Mouse (Mus musculus): Measurements from ENCODE around the gene Gm26566. TPM values are rescaled to one million over a fixed set of nuclear protein-coding genes. Genes with fewer than 3 reads are reported as not detected.

Gene Gm26566
- polyA plus RNA-seq, 1 experiment = 0.21 TPM

Other genes with a start within 250 kb of the Gm26566 start
- not detected in 2 replicates for gene Ifnb1, start 199.0 kb upstream of the Gm26566 start, polyA plus RNA-seq (2012; rRNA removed)
- gene Ifna15, start 163.6 kb upstream of the Gm26566 start, polyA plus RNA-seq (2012; rRNA removed) = not detected in 2 replicates
- gene Ifna14, start 150.0 kb upstream of the Gm26566 start, polyA plus RNA-seq (2012; rRNA removed) = not detected in 2 replicates
- not detected in 2 replicates for gene Ifna9, start 129.4 kb upstream of the Gm26566 start, polyA plus RNA-seq (2012; rRNA removed)
- not detected in 2 replicates for gene Ifna12, start 118.4 kb upstream of the Gm26566 start, polyA plus RNA-seq (2012; rRNA removed)
- not detected in 2 replicates for gene C87499, start 87.4 kb upstream of the Gm26566 start, polyA plus RNA-seq (2012; rRNA removed)
- not detected in 2 replicates for gene Ifna13, start 77.3 kb upstream of the Gm26566 start, polyA plus RNA-seq (2012; rRNA removed)
- gene Ifna16, start 44.9 kb upstream of the Gm26566 start, polyA plus RNA-seq (2012; rRNA removed) = not detected in 2 replicates
- not detected in 2 replicates for gene Ifna2, start 37.9 kb upstream of the Gm26566 start, polyA plus RNA-seq (2012; rRNA removed)
- not detected in 2 replicates for gene Ifnab, start 30.4 kb upstream of the Gm26566 start, polyA plus RNA-seq (2012; rRNA removed)
- 7.2 and 12.3 TPM in 2 replicates for gene Klhl9, start 660 bp downstream of the Gm26566 start, polyA plus RNA-seq (2012; rRNA removed)
- gene Gm13271, start 33.1 kb downstream of the Gm26566 start, polyA plus RNA-seq (2012; rRNA removed) = not detected in 2 replicates
- not detected in 2 replicates for gene Gm13283, start 38.3 kb downstream of the Gm26566 start, polyA plus RNA-seq (2012; rRNA removed)
- gene Gm13290, start 52.0 kb downstream of the Gm26566 start, polyA plus RNA-seq (2012; rRNA removed) = not detected in 2 replicates
- gene Gm13289, start 55.1 kb downstream of the Gm26566 start, polyA plus RNA-seq (2012; rRNA removed) = not detected in 2 replicates
- gene Gm13272, start 58.0 kb downstream of the Gm26566 start, polyA plus RNA-seq (2012; rRNA removed) = not detected in 2 replicates
- gene Ifnz, start 60.3 kb downstream of the Gm26566 start, polyA plus RNA-seq (2012; rRNA removed) = not detected in 2 replicates
- gene Gm13276, start 63.9 kb downstream of the Gm26566 start, polyA plus RNA-seq (2012; rRNA removed) = not detected in 2 replicates
- not detected in 2 replicates for gene Gm13277, start 66.8 kb downstream of the Gm26566 start, polyA plus RNA-seq (2012; rRNA removed)
- not detected in 2 replicates for gene Gm13278, start 69.7 kb downstream of the Gm26566 start, polyA plus RNA-seq (2012; rRNA removed)
- gene Gm13275, start 72.7 kb downstream of the Gm26566 start, polyA plus RNA-seq (2012; rRNA removed) = not detected in 2 replicates
- gene Gm13279, start 75.6 kb downstream of the Gm26566 start, polyA plus RNA-seq (2012; rRNA removed) = not detected in 2 replicates
- not detected in 2 replicates for gene Gm13285, start 77.9 kb downstream of the Gm26566 start, polyA plus RNA-seq (2012; rRNA removed)
- not detected in 2 replicates for gene Gm13287, start 81.4 kb downstream of the Gm26566 start, polyA plus RNA-seq (2012; rRNA removed)
- gene Gm13288, start 83.7 kb downstream of the Gm26566 start, polyA plus RNA-seq (2012; rRNA removed) = not detected in 2 replicates
- not detected in 2 replicates for gene Ifna7, start 94.4 kb downstream of the Gm26566 start, polyA plus RNA-seq (2012; rRNA removed)
- gene Ifna11, start 98.2 kb downstream of the Gm26566 start, polyA plus RNA-seq (2012; rRNA removed) = not detected in 2 replicates
- not detected in 2 replicates for gene Ifna6, start 105.6 kb downstream of the Gm26566 start, polyA plus RNA-seq (2012; rRNA removed)
- not detected in 2 replicates for gene Ifna5, start 113.7 kb downstream of the Gm26566 start, polyA plus RNA-seq (2012; rRNA removed)
- not detected in 2 replicates for gene Ifna4, start 120.1 kb downstream of the Gm26566 start, polyA plus RNA-seq (2012; rRNA removed)
- not detected in 2 replicates for gene Ifna1, start 128.3 kb downstream of the Gm26566 start, polyA plus RNA-seq (2012; rRNA removed)
- gene Ifne, start 158.4 kb downstream of the Gm26566 start, polyA plus RNA-seq (2012; rRNA removed) = not detected in 2 replicates